Mouse (Mus musculus): ENCODE measurements around the gene Nop10.
"Not testable (repeated sequence)": the region's sequence is repeated elsewhere in the genome, so short reads cannot be mapped to it uniquely, and the experiment has no call there.

Nop10 gene

GRCm38 (mm10) chr2:112265448-112266241 lies 3.9 kb downstream of the Nop10 start, which contains the start of gene Slc12a6:
Gene Slc12a6 (plus strand): TSS chr2:112265825.
- peak; percentile 95 for DNase-seq (ENCODE audit: low spot score)

GRCm38 (mm10) chr2:112266242-112266592 lies 4.5 kb downstream of the Nop10 start, which contains the start of gene Gm21985:
Gene Gm21985 (plus strand): TSS chr2:112266314.
- peak; percentile 68 for DNase-seq (ENCODE audit: low spot score)

GRCm38 (mm10) chr2:112266780-112267179 lies 5.1 kb downstream of the Nop10 start:
- DNase-seq (ENCODE audit: low spot score), result no peak

GRCm38 (mm10) chr2:112267547-112268269 lies 6.0 kb downstream of the Nop10 start:
- DNase-seq (ENCODE audit: low spot score), result no peak

DNA sequence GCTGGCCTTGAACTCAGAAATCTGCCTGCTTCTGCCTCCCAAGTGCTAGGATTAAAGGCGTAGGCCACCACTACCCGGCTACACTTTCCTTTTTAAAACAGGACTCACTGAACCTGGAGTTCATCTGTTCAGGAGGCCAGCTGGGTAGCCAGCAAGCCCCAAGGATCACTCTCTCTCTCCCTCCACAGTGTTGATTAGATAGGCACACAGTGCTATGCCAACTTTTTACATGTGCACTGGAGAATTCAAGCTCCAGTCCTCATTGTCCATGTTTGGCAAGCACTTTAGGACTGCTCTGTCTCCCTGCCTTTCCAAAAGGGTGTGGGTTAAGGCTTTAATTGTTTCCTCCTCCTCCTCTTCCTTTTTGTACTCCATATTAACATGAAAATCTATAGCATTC lies 8.3 kb downstream of the Nop10 start:
- no peak for DNase-seq (ENCODE audit: low spot score)

DNA sequence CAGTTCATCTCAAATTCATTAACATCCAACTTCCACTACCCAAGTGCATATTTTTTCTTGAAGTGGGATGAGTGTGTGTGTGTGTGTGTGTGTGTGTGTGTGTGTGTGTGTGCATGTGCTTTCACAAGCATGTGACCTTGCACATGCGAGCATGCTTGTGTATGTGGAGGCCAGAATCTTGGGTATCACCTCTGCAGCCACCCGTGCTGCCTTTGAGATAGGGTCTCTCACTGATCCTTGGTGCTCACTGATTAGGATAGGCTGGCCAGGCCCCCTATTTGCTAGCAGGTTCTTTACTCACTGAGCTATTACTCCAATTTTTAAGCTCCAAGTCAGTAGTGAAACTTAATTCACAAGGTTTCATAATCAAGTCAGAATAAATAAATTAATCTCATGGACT lies 11.2 kb downstream of the Nop10 start:
- DNase-seq (ENCODE audit: low spot score), result no peak

- no peak for DNase-seq (ENCODE audit: low spot score)
Observed at GRCm38 (mm10) chr2:112273474-112273873, 11.7 kb downstream of the Nop10 start.

GRCm38 (mm10) chr2:112276870-112277269 lies 15.1 kb downstream of the Nop10 start:
- no peak for DNase-seq (ENCODE audit: low spot score)

DNA sequence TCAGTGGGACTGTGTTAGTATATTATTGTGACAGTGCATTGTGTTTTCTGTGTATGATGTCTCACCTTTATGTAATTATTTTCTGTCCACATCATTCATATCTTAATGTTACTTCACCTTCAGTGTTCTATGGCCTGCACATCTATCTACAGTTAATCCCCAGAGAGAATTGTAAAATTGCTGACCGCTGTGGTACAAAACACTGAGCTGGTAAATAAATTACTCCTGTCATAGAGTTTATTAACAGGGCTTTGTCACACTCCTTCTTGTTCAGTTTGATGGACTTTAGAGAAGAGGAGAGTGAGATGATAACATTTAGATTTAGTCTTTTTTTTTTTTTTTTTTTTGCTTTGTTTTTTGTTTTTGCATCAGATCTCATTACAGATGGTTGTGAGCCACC lies 21.1 kb downstream of the Nop10 start:
- DNase-seq (ENCODE audit: low spot score), result no peak

DNA sequence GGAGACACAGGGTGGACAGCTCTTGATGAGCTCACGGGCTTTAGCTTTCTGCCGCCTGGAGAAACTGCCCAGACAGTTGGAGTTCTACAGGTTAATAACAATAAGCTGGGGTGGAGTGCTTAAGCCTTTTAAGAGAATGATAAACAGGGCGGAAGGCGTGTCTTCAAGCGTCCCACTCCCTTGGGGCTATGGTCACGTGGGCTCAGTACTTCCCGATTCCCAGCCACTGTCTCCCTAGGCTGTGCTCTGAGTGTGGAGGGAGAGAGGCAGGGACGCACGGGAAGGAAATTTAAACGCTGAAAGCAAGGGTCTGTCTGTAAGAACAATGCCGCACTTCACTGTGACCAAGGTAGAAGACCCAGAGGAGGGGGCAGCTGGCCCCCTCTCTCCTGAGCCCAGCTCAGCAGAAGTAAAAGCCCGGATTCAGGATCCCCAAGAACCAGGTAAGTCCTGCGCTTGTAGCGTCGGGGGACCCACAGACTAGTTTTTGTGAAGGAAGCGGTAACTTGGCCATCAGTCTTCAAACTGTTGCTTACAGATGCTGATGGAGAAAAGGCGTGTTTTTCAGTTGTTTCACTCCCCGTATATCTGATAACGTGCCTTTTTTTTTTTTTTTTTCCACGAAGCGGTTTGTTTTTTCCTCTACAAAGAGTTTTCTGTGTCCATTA lies 22.8 kb downstream of the Nop10 start:
- DNase-seq (ENCODE audit: low spot score), result peak; percentile 57

DNA sequence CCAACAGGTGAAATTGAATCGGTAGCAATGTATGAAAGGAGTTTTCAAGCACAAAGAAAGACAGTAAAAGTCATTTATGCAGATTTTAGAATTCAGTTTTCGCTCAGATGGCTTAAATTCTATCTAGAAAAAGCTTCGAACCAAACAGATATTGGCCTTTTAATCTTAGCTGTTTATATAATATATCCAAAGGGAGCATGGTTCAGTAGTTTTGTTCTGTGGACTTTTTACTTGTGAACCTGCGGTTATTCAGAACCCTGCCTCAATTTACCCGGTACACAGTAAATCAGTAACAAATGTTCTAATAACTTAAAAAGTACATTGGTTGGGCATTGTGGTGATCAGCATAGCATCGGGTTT lies 23.3 kb downstream of the Nop10 start:
- no peak for DNase-seq (ENCODE audit: low spot score)

DNA sequence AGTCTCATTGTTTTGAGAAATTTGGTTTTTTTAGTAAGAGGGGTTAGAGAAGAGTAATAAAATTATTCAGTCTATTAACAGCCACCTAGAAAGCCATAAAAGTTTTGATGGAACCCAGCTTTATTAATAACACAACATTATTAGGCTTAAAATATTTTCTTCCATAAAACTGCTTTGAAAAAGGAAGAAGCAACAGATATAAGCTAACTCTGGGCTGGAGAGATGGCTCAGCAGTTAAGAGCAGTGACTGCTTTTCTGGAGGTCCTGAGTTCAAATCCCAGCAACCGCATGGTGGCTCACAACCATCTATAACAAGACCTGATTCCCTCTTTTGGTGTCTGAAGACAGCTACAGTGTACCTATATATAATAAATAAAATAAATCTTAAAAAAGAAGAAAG lies 24.3 kb downstream of the Nop10 start:
- not testable (repeated sequence) for DNase-seq (ENCODE audit: low spot score)

- no peak for DNase-seq (ENCODE audit: low spot score)
Observed at GRCm38 (mm10) chr2:112287059-112287458, 25.3 kb downstream of the Nop10 start.

- no peak for DNase-seq (ENCODE audit: low spot score)
Observed at GRCm38 (mm10) chr2:112289507-112289906, 27.8 kb downstream of the Nop10 start.

GRCm38 (mm10) chr2:112292823-112293222 lies 31.1 kb downstream of the Nop10 start:
- no peak for DNase-seq (ENCODE audit: low spot score)

- DNase-seq (ENCODE audit: low spot score), result no peak
Observed at GRCm38 (mm10) chr2:112296211-112296610, 34.5 kb downstream of the Nop10 start.

DNA sequence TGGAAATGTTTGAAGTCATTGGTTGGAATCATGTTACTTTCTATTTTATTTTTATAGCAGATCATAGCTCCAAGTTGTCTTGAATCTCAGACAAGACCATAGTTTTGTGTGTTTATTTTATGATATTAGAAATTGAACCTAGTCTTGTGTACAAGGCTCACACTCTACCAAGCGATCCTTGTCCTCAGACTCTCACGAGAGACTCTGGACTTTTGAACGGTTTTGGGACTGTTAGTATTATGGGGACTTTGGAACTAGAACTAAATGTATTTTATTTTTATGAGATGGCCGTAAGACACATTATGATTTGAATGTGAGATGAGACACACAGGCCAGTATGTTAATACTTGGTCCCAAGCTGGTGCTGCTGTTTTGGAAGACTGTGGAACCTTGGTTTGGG lies 36.5 kb downstream of the Nop10 start:
- no peak for DNase-seq (ENCODE audit: low spot score)

GRCm38 (mm10) chr2:112308671-112309070 lies 46.9 kb downstream of the Nop10 start:
- DNase-seq (ENCODE audit: low spot score), result no peak

DNA sequence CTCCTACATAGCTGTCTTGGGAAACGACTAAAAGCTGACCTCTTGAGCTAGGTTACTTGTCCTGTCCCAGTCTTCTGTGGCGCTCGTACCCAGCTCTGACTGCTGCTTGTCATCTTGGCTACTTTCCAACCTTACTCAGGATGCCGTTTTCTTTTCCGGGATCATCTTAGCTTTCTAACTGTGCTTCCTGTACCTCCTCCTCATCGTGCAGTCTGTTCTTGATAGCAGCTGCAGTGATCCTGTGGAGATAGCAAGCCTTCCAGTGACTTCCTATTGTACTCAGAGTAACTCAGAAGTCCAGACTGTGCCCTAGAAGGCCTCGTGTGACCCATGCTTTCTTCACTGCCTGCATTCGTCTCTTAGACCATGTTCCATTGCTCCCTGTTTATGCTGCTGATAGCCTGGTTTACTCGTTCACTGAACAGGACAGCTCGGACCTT lies 47.5 kb downstream of the Nop10 start:
- DNase-seq (ENCODE audit: low spot score), result peak; percentile 14

Data from testis, postnatal 14 days (tissue).